Mouse (Mus musculus) yolk sac, embryonic 10.5 days (tissue): ENCODE measurements around the gene Kctd19.

Experiments
- DNase-seq: peaks from one replicate; pipeline ENCODE4 v3.0.0-alpha.2; 2017; ENCODE audit warnings: low spot score

Gene Kctd19

DNA sequence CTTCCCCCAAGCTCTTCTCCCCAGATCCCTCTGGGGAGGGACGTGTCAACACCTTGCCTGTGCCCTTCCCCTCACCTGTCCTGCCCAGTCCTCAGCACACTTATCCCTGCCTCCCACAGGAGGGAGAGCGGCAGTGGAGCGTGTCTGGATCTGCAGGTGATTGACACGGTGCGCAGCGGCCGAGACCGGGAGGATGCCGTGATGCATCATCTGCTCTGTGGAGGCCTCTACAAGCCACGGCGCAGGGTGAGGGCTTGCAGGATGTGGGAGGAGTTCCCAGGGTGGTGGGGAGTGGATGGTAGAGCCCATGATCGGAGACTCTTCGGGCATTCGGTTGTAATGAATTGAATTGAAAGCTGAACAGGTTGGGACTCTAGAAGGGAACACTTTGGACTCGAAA lies 54.1 kb downstream of the Kctd19 start:
- DNase-seq, result no peak

GRCm38 (mm10) chr8:105356681-105357080 lies 56.6 kb downstream of the Kctd19 start:
- no peak for DNase-seq

- peak; percentile 56 for DNase-seq
These were observed 57.9 kb downstream of the Kctd19 start for GRCm38 (mm10) chr8:105355179-105356024.

DNA sequence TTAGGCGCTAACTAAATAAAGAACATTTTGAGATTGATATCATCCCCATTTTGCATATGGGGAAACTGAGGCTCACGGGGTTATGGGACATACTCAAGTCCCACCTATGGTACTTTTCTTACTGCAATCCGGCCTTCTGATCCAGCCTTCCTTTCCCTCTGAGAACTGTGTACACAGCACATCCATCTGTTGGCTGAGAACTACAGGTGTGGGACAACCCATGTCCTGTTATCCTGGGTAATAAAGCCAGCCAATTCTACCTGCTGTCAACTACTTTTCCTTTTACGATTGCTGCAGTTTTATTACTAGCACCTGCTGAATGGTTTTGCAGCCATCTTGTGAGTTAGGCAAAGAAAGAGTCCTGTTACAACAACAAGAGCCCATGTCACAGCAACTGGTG lies 58.8 kb downstream of the Kctd19 start:
- no peak for DNase-seq

- DNase-seq, result no peak
These were observed 59.6 kb downstream of the Kctd19 start for GRCm38 (mm10) chr8:105353583-105354135.

- no peak for DNase-seq
These were observed 63.1 kb downstream of the Kctd19 start for GRCm38 (mm10) chr8:105350186-105350585.

DNA sequence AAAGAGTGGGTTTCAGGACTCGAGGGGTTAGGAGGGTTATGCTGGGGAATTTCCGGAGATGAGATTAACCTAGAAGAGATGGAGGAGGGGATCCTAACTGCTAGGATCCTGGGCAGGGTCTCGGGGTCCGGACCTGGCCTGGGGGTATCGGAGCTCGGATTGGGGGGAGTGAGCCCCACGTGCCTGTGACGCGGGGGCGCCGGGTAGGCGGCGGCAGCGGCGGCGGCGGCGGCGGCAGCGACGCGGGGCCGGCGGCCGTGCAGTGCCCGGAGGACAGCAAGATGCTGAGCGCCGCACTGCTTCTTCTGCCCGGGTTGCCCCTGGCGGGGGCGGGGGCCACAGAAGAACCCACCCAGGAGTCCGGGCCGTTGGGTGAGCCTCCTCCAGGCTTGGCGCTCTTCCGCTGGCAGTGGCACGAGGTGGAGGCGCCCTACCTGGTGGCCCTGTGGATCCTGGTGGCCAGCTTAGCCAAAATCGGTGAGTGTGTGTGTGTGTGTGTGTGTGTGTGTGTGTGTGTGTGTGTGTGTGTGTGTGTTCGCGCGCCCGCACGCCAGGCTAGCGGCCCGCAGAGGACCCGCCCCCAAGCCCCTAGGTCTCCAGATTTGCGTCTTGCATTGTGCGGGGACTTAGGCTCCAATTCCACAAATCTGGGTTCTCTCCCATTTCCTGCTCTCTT lies 64.1 kb downstream of the Kctd19 start:
- peak; percentile 47 for DNase-seq

- DNase-seq, result peak; percentile 72
These were observed 64.7 kb downstream of the Kctd19 start, which contains the start of gene Slc9a5 for GRCm38 (mm10) chr8:105348450-105349095. TSS of gene Slc9a5 (plus strand) at chr8:105348843.

GRCm38 (mm10) chr8:105347428-105348221 lies 65.7 kb downstream of the Kctd19 start, which contains the start of gene Fhod1:
TSS of gene Fhod1 (minus strand) at chr8:105347953.
- DNase-seq, result peak; percentile 97

DNA sequence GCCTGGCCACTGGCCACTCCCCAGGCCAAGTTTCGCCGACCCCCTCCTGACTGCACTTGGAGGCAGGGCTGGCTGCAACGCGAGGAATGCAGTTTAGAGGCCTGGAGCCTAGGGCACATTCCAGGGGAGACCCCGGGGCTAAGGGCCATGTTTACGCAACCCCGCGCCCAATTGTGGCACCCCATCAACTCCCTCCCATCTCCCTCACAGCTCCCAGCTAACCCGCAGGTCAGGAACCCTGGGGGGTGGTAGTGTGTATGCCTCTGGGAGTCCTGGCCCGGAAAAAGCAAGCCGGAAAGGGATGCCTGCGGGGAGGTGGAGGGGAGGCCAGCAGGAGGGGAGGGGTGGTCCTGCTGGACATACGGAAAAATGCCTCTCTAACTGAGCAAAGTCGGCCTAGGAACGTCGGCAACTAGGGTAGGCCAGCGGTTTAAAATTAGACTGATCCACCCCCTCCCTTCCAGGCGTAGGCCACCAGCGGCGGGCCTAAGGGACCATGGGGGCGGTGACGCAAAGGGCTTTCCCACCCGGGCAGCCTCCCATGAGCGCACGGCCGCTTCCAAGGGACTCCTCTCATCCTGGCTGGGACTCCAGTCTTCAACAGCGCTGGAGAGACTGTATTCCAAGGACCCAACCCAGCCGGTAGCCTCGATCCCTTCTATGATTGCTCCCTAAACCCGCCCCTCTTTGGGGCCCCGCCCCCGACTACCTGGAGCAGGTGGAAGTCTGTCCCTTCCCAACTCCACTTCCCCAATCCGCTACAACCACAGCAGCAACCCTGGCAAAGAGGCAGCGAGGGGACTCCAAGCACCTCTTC lies 66.5 kb downstream of the Kctd19 start:
- peak; percentile 85 for DNase-seq

GRCm38 (mm10) chr8:105345061-105345975 lies 68.0 kb downstream of the Kctd19 start:
- no peak for DNase-seq

GRCm38 (mm10) chr8:105343791-105344574 lies 69.3 kb downstream of the Kctd19 start:
- no peak for DNase-seq

DNA sequence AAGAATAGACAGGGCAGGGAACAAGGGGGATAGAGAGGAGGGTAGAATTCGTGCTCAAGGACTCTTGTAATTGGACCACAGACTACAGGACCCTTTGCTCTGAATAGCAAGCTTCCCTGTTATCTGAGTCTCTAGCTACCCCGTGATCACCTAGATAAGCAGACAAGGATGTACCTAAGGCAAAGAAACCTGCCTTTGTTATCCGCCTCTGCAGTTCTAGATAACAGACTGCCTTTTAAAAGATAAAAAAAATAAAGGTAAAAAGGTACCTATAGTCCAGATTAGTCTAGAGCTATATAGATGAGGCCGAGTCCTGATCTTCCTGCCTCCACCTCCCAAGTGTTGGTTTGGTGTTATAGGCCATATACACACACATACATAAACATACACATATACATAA lies 70.5 kb downstream of the Kctd19 start:
- DNase-seq, result no peak

DNA sequence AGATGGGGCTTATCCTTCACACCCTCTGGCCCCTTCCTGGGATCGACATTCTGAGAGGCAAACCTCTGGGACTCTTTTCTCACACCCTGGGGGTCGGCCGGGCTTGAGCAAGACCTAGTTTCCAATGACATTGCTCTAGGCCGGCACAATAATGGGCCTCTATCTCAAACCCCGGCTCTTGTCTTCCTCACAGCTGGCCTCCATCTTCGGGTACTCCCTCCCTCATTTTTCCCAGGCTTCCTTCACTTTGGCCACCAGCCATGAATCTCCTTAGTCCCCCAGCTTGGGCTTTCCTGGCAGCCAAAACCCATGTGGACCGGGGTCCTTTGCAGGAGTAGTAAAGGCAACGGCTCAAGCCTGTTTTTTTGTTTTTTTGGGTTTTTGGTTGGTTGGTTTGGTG lies 71.9 kb downstream of the Kctd19 start:
- no peak for DNase-seq

DNA sequence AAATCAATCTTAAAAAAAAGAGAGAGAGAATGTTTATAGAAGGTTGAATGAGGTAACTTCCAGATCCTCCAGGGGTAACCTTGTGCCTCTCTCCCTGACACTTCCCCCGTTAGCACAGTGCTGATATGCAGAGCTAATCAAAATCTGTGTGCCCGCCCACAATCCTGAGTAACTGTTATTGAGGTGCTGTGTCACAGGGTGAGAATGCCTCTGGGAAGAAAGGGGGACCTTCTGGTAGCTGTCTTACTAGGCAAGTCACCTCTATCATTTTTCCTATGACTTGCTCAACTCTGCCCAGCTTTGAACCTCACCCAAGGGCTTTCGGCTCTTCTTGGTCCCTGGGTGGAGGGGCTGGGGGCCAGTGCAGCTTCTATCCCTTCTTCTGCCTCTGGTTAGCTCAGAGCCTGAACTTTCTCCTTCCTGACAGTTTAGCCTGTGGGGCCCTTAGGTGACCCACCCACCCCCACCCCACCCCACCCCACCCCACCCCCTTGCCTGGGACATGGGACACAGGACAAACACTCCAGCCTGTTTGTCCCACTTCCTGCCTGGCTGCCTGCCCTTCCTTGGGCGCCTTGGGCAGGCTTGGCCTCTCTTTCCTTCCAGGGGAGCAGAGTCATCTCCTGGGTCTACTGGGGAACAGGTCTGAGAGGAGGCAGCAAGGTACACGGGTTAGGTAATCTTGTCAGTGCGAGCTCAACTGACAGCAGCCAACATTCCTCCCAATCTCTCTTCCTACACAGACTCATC lies 73.2 kb downstream of the Kctd19 start:
- no peak for DNase-seq

DNA sequence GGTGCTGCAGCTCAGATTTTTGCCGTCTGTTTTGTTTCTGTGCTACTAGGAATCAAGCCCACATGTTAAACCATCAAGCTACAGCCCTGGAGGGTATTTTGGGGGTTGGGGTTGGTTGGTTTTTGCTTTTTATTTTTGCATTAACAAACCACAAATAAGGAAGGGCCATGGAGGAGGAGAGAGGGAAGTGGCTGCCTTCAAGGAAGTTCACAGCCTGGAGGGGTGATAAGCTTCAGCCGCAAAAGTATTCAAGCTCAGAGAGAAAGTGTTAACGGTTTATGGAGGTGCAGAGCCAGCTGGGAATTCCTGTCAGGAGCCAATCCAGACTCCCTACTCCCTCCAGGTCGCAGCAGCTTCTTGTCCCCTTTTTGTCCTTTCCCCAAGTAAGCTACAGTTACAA lies 74.3 kb downstream of the Kctd19 start:
- no peak for DNase-seq

- no peak for DNase-seq
These were observed 76.8 kb downstream of the Kctd19 start for GRCm38 (mm10) chr8:105336373-105337130.
